Mouse (Mus musculus): Measurements from ENCODE around the gene Grpel1.

The Grpel1 gene

DNA sequence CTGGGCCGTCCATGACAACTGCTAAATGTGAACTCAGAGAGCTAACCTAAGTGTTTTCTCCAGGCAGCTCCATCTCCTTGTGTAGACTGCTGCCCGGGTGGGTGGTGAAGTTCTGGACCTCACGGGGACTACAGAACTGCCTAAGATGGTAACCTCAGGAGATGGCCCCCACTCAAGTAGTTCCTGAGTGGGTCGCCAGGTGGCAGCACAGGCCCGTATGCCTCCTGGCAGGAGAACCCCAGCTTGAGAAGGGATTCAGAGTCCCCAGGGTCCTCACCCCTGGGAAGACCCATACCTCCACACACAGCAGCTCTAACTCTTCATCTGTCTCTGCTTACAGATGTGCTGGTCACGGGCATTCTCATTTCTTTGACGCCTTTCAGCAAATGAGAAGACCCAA, 2.0 kb upstream of the Grpel1 start:
- peak; percentile 85 for DNase-seq

DNA sequence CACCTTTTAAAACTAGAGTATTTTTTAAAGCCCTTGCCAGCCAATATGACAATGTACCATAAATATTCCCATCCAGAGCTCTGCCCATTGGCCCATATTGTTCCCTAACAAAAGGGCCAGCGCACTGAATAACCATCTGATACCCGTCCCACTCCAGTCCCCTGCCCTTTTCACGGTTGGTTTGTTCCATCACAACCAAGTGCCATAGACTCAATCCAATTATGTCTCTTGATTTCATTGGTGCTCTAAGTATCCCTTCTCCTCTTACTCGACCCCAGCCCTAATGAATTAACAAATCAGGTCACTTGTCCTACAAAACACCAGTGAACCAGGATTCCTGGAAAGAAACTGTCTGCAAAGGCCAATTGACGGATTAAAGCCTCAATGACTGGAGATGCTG, 1.4 kb upstream of the Grpel1 start:
- DNase-seq, result no peak

DNA sequence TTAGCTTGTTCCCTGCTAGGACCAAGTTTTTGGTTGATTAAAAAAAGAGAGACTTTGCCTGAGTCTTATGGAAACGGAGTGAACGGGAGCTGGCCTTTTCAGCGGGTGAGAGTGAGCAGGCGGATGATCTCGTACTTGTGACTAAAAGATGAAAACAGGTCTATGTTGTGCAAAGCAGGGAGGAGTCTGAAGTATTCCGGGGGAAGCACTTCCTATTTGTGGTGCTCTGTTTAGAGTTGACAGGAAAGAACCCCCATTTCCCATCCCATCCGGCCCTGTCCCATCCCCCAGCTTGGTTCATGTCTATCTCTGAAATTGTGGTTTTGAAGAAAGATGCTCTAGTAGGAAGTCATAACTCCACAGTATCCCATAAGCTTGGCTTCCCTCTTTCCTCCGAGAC, 1.1 kb downstream of the Grpel1 start:
- no peak for DNase-seq

DNA sequence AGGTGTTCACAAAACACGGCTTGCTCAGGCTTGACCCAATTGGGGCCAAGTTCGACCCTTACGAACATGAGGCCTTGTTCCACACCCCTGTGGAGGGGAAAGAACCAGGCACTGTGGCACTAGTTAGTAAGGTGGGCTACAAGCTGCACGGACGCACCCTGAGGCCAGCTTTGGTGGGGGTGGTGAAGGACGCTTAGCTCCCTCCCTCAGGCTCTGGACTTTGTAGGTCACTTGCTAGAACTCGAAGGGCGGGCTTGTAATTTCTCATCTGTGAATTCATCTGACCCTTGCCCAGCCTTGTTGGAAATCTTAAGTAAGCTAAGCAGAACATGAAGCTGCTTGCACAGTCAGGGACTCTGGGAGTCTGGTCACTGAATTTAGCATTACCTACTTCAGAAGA, 6.4 kb downstream of the Grpel1 start:
- DNase-seq, result peak; percentile 67

DNA sequence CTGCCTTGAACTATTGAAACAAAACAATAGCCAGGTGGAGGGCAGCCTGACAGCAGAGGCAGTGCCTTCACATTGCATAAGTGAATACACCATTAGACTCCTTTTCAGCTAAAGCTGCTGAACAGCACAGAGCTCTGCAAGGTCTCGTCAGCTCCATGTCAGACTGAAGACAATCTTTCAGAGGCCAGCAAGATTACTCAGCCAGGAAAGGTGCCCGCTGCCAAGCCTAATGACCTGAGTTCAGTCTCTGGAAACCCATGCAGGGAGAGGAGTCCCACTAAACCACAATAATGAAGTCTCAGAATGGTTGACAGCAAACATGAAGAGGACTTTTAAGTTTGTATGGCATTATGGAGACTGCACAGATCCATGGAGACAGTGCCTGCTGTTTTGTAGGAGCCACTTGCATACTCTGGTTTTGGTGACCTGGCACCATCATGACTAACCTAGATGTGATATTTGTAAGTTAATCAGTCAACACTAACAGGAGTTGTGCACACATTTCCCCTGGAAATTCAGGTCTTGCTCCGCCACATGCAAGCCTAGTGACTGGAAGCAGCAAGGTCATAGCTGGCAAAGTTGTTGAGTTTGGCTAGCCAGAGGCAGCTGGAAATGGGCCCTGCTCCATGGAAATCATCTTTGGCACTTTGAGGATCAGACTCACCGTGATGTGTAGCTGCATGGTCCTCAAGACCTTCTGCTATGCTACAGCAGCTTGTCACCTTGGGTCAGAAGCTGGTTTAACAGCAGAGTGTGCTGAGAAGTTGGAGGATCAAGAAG, 8.3 kb downstream of the Grpel1 start:
- DNase-seq, result no peak

DNA sequence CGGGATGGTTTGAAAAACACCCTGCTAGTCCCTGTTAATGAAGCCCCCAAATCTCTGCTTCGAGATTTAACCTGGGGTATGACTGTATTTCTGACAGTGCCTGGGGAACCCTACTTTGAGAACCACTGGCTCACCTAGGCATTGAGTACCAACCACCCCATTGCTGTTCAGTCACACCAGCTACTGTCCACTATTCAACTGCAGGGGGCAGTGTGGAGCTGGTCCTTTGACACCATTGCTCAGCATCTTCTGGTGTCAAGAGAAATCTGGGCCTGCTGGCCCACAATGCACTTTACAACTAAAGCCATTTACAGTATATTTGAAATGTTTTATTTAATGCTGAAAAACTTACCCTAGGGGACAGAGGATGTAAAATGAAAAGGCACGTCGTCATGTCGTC, 9.5 kb downstream of the Grpel1 start:
- peak; percentile 73 for DNase-seq

DNA sequence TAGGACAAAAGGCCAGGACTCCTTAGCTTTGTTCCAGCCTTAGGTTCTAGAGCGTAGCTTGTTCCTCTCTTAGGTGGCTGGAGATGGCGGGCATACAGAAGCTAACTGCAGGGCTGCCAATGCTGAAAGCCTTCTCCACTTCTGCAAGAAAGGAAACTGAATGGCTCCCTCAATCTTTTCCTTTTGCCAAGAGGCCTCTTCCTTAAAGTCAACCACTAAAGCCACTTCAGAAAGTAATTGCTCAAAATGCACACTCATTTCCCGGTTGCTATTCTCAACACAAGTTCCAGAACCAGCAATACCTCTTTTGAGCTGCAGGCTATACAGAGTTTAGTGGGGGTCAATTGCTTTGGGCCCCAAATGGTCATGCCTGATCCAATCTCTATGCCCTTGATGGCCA, 12.7 kb downstream of the Grpel1 start:
- DNase-seq, result no peak

DNA sequence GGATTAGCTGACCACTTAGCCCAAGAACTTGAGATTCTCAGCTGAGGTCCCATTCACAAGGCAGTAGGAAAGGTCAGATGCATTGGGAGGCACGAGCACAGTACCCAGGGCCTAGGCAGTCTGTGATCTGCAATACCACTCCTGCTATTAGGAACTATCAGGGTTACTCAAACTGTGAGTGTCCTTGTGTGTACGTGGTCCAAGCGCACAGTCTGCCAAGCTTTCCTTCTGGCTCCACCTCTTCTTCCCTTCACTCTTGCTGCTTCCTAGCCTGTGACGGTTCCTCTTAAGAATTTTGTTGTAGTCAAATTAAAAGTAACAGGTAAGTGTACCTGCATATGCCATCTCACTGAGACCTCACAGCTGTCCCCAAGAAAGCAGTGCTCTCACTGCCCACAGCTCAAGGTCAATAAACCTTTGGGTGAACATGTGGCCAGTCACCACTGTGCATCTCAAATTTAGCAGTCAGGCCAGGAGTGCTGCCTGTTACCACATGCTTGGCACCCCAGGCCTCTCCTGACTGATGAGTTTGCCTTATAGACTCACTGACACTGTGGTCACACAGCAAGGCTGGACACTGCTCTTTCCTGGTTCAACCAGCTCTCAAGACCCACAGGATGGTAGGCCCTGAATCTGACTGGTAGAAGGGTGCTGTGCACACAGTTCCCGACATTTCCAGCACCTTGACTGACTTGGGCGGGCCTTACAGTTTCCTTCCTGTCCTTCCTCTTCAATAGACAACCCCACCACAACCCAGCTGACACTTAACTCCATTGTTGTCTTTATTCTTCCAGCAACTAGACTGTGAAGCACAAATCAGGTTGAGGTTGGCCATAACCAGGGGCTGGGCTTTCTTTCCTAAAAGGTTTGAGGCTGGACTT, 14.0 kb downstream of the Grpel1 start:
- DNase-seq, result no peak

DNA sequence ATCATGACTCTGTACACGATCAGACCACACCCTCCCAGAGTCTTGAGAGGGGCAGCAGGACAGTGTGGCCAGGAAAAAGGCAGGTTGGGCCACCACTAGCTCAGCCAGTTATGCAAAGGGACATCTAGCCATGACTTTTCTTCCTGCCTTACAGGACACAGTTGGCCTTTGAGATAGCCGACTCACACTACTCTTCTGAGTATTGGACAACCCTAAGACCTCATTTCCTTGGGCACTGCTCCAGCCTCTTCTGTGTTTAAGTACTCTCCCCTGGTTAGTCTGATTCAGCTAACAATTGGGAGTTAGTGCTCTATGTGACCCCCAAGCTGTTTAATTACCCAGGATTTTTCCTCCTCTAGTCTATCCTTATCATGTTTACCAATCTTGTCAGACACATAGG, 14.9 kb downstream of the Grpel1 start:
- no peak for DNase-seq

DNA sequence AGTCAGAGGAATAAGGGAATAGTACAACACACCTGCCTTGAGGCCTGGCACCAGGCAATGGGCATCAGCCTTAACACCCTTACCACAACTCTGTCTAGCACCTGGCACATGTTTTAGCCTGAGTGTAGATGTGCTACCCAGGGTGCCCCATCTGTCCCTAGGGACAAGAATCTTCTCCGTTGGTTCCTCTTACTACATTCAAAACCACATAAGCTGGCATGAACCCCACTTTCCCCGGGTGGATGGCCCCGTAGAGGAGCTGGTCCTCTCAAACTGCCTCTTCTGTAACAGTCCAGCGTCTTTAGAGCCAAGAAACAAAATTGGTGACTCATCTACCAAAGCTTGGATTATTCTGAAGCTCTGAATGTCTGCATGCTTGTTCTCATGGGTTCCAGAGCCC, 15.6 kb downstream of the Grpel1 start:
- no peak for DNase-seq

DNA sequence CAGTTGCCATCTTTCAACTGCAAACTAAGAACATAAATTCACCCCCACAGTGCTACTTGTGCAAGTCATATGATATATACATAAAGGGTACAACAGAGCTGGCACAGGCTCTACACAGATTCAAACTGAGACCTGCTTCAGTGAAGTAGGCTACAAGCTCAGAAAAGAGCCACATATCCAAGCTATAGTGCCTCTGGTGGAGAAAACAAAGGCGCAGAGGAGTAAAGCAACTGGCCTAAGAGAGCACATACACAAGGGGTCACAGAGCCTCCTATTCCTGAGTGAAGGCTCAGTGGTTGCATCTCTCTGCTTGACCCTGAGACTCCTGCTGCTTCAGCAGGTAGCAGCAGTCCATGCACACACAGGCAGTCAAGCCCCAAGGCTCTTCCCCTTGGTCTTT, 16.3 kb downstream of the Grpel1 start:
- DNase-seq, result no peak

DNA sequence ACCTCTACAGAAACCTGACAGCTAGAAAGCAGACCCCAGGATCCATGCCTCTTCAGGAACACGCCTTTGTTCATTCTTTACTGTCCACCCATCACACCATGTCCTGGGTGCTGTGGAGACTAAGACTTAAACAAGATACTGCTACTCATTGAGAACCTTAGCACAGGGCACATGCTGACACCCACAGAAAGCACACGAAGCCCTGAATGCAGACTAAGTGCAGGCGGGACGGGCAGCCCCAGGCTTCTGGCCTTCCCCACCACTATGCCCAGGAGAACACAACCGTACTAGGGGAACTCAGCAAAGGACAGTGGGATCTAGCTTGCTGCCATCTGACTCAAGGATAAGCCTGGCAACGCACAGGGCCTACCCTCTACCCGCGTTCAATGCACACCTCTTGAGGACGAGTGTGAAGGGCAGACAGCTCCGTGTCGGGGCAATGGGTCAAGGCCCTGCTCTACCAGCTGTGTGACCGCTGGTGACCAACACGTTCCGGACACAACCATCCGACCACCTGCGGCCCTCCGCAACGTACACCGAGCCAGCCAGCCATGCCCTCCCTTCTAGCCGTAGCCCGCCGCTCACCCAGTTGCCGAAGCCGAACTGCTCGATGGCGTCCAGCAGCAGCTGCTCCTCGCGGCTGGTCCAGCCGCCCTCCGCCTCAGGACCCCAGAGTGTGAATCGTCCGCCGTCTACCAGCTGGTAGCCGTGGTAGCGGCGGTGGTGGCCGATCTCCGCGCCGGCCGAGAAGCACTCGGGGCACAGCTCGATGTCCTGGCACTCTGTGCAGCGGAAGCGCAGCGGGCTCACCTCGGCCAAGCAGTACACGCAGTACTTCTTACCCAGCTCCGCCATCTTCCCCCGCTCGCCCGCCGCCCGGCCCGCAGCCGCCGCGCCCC, 18.7 kb downstream of the Grpel1 start:
- DNase-seq, result no peak

DNA sequence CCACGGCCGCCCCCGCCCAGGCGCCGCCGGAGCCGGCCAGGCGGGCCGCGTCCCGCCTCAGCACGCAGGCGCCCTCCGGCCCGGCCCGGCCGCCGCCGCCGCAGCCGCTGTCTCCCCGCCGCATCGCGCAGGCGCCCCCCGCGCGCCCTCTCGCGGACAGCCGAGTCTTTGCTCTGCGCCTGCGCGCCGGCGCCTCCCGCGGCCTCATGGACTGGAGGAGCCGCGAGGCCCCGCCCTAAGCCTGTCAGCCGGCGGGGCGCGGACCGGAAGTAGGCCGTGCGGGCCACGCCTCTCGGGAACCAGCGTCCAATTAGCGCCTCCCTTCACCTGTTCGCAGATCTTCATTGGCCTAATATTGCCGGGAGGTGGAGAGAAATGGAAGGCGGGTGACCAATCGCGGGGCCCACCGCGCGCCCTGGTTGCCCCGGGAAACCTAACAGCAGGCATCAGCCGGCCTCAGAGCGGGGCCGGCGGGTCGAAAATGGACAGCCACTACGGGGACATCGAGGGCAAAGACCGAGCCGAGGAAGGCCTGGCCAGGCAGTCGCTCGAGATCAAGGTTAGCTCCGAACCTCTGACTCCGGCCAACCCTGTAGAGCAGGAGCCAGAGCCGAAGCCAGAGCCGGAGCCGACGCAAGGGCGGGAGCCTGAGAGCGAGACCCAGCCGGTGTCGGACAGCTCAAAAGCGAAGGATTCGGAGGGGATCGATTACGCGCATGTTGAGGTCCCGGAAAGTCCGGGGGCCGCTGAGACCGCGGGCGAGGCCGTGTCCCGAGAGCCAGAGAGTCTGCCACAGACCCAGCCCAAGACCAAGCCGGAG, 19.6 kb downstream of the Grpel1 start, which contains the start of the genes Tada2b and Ccdc96:
TSS of gene Tada2b (minus strand) at position 115 of the 820 bp plus-strand sequence.
TSS of gene Ccdc96 (plus strand) at position 418 of the 820 bp plus-strand sequence.
- peak; percentile 99 for DNase-seq

DNA sequence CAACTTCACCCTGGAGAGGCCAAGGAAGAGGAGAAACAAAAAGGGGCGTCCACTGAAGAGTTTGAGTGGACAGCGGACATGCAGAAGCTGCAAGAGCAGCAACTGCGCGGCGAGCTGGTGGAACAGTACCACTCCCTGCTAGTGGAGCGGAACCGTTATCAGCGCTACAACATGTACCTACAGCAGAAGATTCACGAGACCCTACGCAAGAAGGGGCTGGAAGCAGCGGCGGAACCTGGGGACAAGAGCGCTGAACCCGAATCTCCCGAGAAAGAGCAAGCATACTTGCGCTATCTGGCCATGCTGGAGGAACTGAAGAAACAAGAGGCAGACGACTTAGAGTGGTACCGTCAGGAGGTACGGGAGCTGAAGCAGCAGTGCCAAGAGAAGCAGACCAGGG, 20.5 kb downstream of the Grpel1 start:
- no peak for DNase-seq

DNA sequence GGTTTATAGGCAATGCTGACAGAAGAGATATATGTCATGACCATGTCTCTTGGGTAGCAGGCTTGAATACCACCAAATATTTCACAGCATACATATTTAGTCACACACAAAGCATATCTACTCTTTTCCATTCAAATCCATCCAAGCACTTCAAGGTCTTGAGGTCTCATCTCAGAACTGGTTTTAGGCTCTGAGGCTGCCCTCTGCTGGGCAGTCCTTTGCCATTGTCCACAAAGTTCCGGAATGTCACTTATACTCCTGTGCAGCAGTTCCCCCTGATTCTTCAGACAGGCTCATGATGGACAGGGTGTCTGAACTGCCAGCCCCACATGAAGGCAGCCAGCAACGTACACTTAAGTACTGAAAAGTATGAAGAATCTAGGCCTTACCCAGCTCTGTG, 24.4 kb downstream of the Grpel1 start:
- DNase-seq, result peak; percentile 57

DNA sequence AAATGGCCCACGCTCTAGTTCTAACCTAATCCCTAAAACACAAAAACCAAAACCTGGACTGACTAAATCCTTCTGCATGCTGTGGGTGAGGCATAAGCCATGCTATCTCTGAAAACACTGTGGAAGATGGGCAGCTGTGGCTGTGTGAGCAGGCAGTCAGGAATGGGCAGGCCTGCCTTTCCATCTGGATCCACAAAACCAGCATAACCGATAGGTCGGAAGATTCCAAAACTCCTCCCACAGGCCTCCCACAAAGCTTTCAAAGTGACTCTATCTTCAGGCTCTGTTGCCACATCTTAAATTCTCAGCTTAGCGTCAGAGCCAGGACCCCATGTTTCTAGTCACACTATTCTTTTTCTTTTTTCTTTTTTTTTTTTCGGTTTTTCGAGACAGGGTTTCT, 29.1 kb downstream of the Grpel1 start:
- no peak for DNase-seq

DNA sequence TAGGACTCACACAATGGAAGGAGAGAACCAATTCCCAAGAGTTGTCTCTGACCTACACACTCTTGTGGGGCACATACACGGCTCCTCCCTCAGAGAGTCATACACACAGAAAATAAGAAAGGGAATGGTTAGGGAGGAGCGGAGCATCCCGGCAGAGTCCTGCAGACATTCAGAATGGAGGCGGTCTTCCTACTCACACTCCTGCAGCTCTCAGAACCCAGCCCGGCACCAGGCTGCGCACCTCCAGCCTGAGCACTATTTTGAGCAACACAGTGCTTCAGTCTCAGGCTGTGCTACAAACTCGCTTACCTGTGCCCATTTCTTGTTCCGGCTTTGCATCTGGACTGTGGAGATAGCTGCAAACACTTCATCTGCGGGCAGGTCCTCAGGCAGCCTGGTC, 29.9 kb downstream of the Grpel1 start:
- DNase-seq, result no peak

DNA sequence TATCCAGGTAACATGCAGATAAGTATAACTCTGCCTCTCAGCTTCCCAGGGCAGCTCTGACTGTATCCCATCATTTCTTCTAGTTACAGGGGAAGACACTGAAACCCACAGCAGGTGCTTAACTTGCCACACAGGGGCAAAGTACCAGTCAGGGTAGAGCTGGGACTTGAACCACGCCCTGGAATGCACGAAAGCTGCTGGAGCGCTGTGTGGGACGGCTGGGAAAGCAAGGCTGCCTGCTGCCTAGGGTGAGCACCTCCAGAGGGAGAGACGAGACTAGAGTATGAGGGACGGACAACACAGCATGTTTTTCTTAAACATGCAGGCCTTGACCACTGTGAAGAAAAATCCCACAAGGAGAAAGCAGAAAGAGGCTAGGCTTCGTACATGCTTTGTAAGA, 40.4 kb downstream of the Grpel1 start:
- DNase-seq, result no peak

DNA sequence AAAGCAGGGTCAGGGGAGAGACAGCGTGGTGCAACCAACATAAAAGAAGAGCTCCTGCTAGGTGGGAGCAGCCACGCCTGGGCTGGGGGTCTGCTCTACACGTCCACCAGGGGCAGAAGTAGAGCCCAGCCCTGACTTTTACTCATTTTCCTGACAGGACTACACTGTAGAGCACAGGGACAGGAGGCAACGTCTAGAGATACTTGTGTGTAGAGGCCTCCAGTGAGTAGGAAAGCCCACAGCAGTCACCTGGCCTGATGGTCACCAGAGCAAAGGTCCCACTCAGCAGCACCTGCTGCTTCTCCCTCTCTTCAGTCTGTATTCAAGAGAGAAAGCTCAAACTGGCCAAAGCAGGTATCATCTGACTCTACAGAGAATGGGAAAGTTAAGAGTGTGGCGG, 40.8 kb downstream of the Grpel1 start:
- DNase-seq, result no peak

DNA sequence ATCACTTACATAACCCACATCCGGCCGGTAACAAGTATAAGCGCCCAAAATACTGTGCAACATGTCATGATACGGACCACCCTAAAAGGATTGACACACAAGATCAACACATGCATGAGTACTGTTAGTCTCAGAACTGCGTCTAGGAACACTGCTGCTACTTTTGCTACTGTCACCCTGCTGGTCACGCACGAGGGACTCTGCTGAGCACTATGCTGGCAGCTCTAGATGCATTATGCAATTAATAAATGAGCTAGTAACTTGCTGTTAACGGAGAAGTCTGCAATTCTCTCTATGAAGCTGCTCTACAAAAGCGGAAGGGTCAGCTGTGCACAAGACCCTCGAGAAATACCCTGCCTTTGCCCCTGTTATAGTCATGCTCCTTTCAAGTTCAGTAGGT, 43.6 kb downstream of the Grpel1 start:
- DNase-seq, result peak; percentile 37

DNA sequence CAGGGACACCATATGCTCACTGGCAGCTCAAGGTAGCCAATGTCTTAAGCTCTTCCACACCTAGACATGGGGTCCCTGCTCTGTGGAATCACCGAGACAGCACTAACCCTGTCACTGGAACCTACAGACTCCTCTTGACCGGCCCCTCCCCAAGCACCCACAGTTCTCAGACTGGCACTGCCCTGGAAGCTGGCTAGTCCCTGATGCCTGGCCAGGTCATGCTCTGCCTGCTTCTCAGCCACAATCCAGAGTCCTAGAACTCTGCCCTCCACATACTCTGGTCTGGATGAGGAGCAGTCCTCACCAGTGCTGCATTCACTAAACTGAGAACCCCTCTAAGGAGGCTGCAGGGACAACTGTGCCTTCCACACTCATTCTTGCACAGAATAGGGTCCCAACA, 46.2 kb downstream of the Grpel1 start:
- peak; percentile 29 for DNase-seq

DNA sequence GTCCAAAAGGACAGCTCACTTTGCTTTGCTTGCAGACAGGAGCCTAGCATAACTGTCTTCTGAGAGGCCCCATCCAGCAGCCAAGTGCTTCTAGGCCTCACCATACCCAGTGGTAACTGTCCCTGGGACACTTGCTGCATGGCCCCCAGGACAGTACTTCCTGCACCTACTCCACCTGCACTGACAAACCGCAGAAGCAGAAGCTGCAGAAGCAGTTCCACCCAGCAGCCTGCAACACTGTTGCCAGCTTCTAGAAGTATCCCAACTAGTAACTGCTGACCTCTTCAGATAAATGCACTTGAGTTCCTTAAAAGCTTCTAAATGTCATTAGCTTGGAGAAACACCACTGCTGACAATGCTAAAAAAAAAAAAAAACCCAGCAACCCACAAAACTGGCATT, 50.3 kb downstream of the Grpel1 start:
- no peak for DNase-seq
